Mouse (Mus musculus): ENCODE measurements around the gene Samsn1.

The Samsn1 gene

GRCm38 (mm10) chr16:76022181-76022580, at the start of gene Samsn1:
Gene Samsn1, minus strand, starts transcription at chr16:76022281.
- in situ Hi-C loops (cut with MboI), result no loop called here

GRCm38 (mm10) chr16:76066082-76066635, 44.1 kb upstream of the Samsn1 start:
- in situ Hi-C loops (cut with MboI), result no loop called here

- in situ Hi-C loops (cut with MboI), result no loop called here
These were observed 32.9 kb upstream of the Samsn1 start for GRCm38 (mm10) chr16:76054976-76055375.

- in situ Hi-C loops (cut with MboI), result no loop called here
These were observed 32.0 kb upstream of the Samsn1 start for GRCm38 (mm10) chr16:76054079-76054478.

GRCm38 (mm10) chr16:76053537-76053936, 31.5 kb upstream of the Samsn1 start:
- in situ Hi-C loops (cut with MboI), result no loop called here

GRCm38 (mm10) chr16:76047066-76047465, 25.0 kb upstream of the Samsn1 start:
- in situ Hi-C loops (cut with MboI), result no loop called here

- in situ Hi-C loops (cut with MboI), result no loop called here
These were observed 18.4 kb upstream of the Samsn1 start for GRCm38 (mm10) chr16:76040319-76040945.

- in situ Hi-C loops (cut with MboI), result no loop called here
These were observed 2.9 kb downstream of the Samsn1 start for GRCm38 (mm10) chr16:76019164-76019563.

- in situ Hi-C loops (cut with MboI), result no loop called here
These were observed 18.2 kb downstream of the Samsn1 start for GRCm38 (mm10) chr16:76003812-76004389.

GRCm38 (mm10) chr16:76002870-76003572, 19.1 kb downstream of the Samsn1 start:
- in situ Hi-C loops (cut with MboI), result no loop called here

GRCm38 (mm10) chr16:76002287-76002686, 19.8 kb downstream of the Samsn1 start:
- in situ Hi-C loops (cut with MboI), result no loop called here

- in situ Hi-C loops (cut with MboI), result no loop called here
These were observed 20.3 kb downstream of the Samsn1 start for GRCm38 (mm10) chr16:76001788-76002187.

GRCm38 (mm10) chr16:76000127-76000526, 22.0 kb downstream of the Samsn1 start:
- in situ Hi-C loops (cut with MboI), result no loop called here

GRCm38 (mm10) chr16:75990173-75990572, 31.9 kb downstream of the Samsn1 start:
- in situ Hi-C loops (cut with MboI), result no loop called here

- in situ Hi-C loops (cut with MboI), result no loop called here
These were observed 38.2 kb downstream of the Samsn1 start for GRCm38 (mm10) chr16:75983831-75984230.

- in situ Hi-C loops (cut with MboI), result no loop called here
These were observed 42.7 kb downstream of the Samsn1 start for GRCm38 (mm10) chr16:75979381-75979780.

GRCm38 (mm10) chr16:75977798-75978197, 44.3 kb downstream of the Samsn1 start:
- in situ Hi-C loops (cut with MboI), result no loop called here

GRCm38 (mm10) chr16:75975682-75976332, 46.3 kb downstream of the Samsn1 start:
- in situ Hi-C loops (cut with MboI), result no loop called here

GRCm38 (mm10) chr16:75970266-75970998, 51.6 kb downstream of the Samsn1 start:
- in situ Hi-C loops (cut with MboI), result no loop called here

GRCm38 (mm10) chr16:75962021-75962420, 60.1 kb downstream of the Samsn1 start:
- in situ Hi-C loops (cut with MboI), result no loop called here

- in situ Hi-C loops (cut with MboI), result no loop called here
These were observed 60.6 kb downstream of the Samsn1 start for GRCm38 (mm10) chr16:75961487-75961886.

- in situ Hi-C loops (cut with MboI), result no loop called here
These were observed 61.0 kb downstream of the Samsn1 start for GRCm38 (mm10) chr16:75961036-75961435.

Data from mature B cell (primary cell).